Mouse (Mus musculus) gastrocnemius, postnatal 4 days (tissue): ENCODE measurements around the gene Ppil6. TPM values are rescaled to one million over a fixed set of nuclear protein-coding genes. Genes with fewer than 3 reads are reported as not detected.

Experiments used
- DNase-seq, 2 experiments: peaks; one replicate each; pipeline ENCODE4 v3.0.0; 2021 to 2022; ENCODE audit warnings: low spot score in 2 of 2, mixed read lengths in 2 of 2
- total RNA-seq, 2 experiments: library from RNA; stranded (reverse); gene quantifications; 2 replicates each; pipeline ENCODE4 v1.2.3; 2021

Ppil6 gene
- total RNA-seq, 2 experiments from 2014 or later = not detected

- no peak for DNase-seq
These were observed 71.6 kb downstream of the Ppil6 start for GRCm38 (mm10) chr10:41561701-41562395.

Other genes starting within 250 kb of the Ppil6 start
- gene Fig4, start 187.2 kb upstream of the Ppil6 start, total RNA-seq = 10 to 100 TPM in 1 of 2 experiments, 1 to 10 TPM in 1; 9.5 to 10.1 TPM
- gene Ak9, start 186.5 kb upstream of the Ppil6 start, total RNA-seq = not detected
- gene Zbtb24, start 40.1 kb upstream of the Ppil6 start, total RNA-seq = 10 to 100 TPM in 1 of 2 experiments, 1 to 10 TPM in 1; 8.8 to 11.3 TPM
- 10 to 100 TPM; 32.7 to 42.9 TPM for gene Mical1, start 14.1 kb upstream of the Ppil6 start, total RNA-seq
- 10 to 100 TPM; 18.7 to 21.4 TPM for gene Smpd2, start 70 bp upstream of the Ppil6 start, total RNA-seq
- 100 to 1,000 TPM; 221 to 227 TPM for gene Cd164, start 29.0 kb downstream of the Ppil6 start, total RNA-seq
- 1 to 10 TPM; 2.6 to 3.4 TPM for gene Ccdc162, start 226.2 kb downstream of the Ppil6 start, total RNA-seq